Mouse (Mus musculus): ENCODE data around the gene Ercc2. TPM values are rescaled to one million over a fixed set of nuclear protein-coding genes. Genes with fewer than 3 reads are reported as not detected.

The Ercc2 gene
- 11.8 and 12.2 TPM in 2 replicates for polyA plus RNA-seq (2015; fragmentation: Nextera tagmentation; extraction: Ambion mirVana)

GRCm38 (mm10) chr7:19381377-19382165, at the start of gene Ercc2:
Gene Ercc2 (plus strand): TSS chr7:19382010.
- Histone ChIP-seq H3K36me3 (peaks cover 57% of the 10 kb centered on the region), H3K27ac (replicated peaks) (peak within 1 kb of the TSS; percentile 30), H3K4me3 (peak within 1 kb of the TSS; percentile 79), H3K4me1 (peaks cover 21% of the 10 kb centered on the region), H3K4me2 (peak within 1 kb of the TSS; percentile 86), H3K27me3 (replicated peaks) (no peaks in the 10 kb centered on the region), H3K9ac (peak within 1 kb of the TSS; percentile 92), H3K9me3 (no peaks in the 10 kb centered on the region)
- WGBS, result 6% methylated on average over 48 of the region's 48 CpGs
- ATAC-seq (ENCODE audit: extremely low read depth, insufficient number of reproducible peaks, low FRiP score, low TSS enrichment), result peak; percentile 88

GRCm38 (mm10) chr7:19332709-19333352, 49.0 kb upstream of the Ercc2 start:
- H3K4me2 ChIP-seq, result peak overlapping the region; percentile 77
- H3K9me3 ChIP-seq, result no peaks in the 10 kb centered on the region
- WGBS, result under 1% methylated on average over 51 of the region's 52 CpGs
- H3K36me3 ChIP-seq, result no peaks in the 10 kb centered on the region
- peak overlapping the region; percentile 69 for H3K4me3 ChIP-seq
- H3K9ac ChIP-seq, result peak overlapping the region; percentile 91
- peak; percentile 69 for ATAC-seq (ENCODE audit: extremely low read depth, insufficient number of reproducible peaks, low FRiP score, low TSS enrichment)
- H3K4me1 ChIP-seq, result peaks cover 61% of the 10 kb centered on the region
- H3K27me3 ChIP-seq (replicated peaks), result no peaks in the 10 kb centered on the region
- H3K27ac ChIP-seq (replicated peaks), result peak overlapping the region; percentile 85

GRCm38 (mm10) chr7:19335583-19335982, 46.2 kb upstream of the Ercc2 start:
- no peak for ATAC-seq (ENCODE audit: extremely low read depth, insufficient number of reproducible peaks, low FRiP score, low TSS enrichment)
- Histone ChIP-seq H3K4me2 (no peak overlapping the region; the same call in 1 of the 2 replicates), H3K36me3 (no peaks in the 10 kb centered on the region), H3K9ac (0 out of 2 replicates have a peak overlapping the region, but pooled peaks have one; percentile 5), H3K27ac (replicated peaks) (peak overlapping the region; percentile 20; the same call in 1 of the 2 replicates), H3K4me3 (no peak overlapping the region), H3K9me3 (no peaks in the 10 kb centered on the region), H3K4me1 (peaks cover 62% of the 10 kb centered on the region), H3K27me3 (replicated peaks) (no peaks in the 10 kb centered on the region)
- 49% methylated on average over 3 of the region's 3 CpGs for WGBS

GRCm38 (mm10) chr7:19337122-19337521, 44.7 kb upstream of the Ercc2 start:
- H3K9ac ChIP-seq, result peak overlapping the region; percentile 5
- peak overlapping the region; percentile 10; the same call in 1 of the 2 replicates for H3K27ac ChIP-seq (replicated peaks)
- H3K4me3 ChIP-seq, result no peak overlapping the region
- peaks cover 68% of the 10 kb centered on the region for H3K4me1 ChIP-seq
- no peak for ATAC-seq (ENCODE audit: extremely low read depth, insufficient number of reproducible peaks, low FRiP score, low TSS enrichment)
- H3K4me2 ChIP-seq, result no peak overlapping the region
- no peaks in the 10 kb centered on the region for H3K36me3 ChIP-seq
- peaks cover 5% of the 10 kb centered on the region; the same call in 1 of the 2 replicates for H3K27me3 ChIP-seq (replicated peaks)
- H3K9me3 ChIP-seq, result no peaks in the 10 kb centered on the region
- WGBS, result 53% methylated on average over 10 of the region's 10 CpGs

- Histone ChIP-seq H3K9ac (no peak overlapping the region), H3K27me3 (replicated peaks) (peaks cover 5% of the 10 kb centered on the region; the same call in 1 of the 2 replicates), H3K36me3 (no peaks in the 10 kb centered on the region), H3K27ac (replicated peaks) (peak overlapping the region; percentile 40), H3K4me3 (no peak overlapping the region), H3K4me2 (no peak overlapping the region), H3K9me3 (no peaks in the 10 kb centered on the region), H3K4me1 (peaks cover 72% of the 10 kb centered on the region)
- 44% methylated on average over 2 of the region's 2 CpGs for WGBS
- no peak for ATAC-seq (ENCODE audit: extremely low read depth, insufficient number of reproducible peaks, low FRiP score, low TSS enrichment)
Observed at GRCm38 (mm10) chr7:19338060-19338459, 43.8 kb upstream of the Ercc2 start.

GRCm38 (mm10) chr7:19338596-19338995, 43.2 kb upstream of the Ercc2 start:
- H3K27me3 ChIP-seq (replicated peaks), result peaks cover 5% of the 10 kb centered on the region; the same call in 1 of the 2 replicates
- H3K27ac ChIP-seq (replicated peaks), result peak overlapping the region; percentile 40
- H3K36me3 ChIP-seq, result no peaks in the 10 kb centered on the region
- H3K4me3 ChIP-seq, result no peak overlapping the region
- no peak overlapping the region for H3K4me2 ChIP-seq
- 55% methylated on average over 7 of the region's 7 CpGs for WGBS
- H3K9me3 ChIP-seq, result no peaks in the 10 kb centered on the region
- H3K9ac ChIP-seq, result 0 out of 2 replicates have a peak overlapping the region, but pooled peaks have one; percentile 28
- no peak for ATAC-seq (ENCODE audit: extremely low read depth, insufficient number of reproducible peaks, low FRiP score, low TSS enrichment)
- H3K4me1 ChIP-seq, result peaks cover 76% of the 10 kb centered on the region

GRCm38 (mm10) chr7:19341250-19341649, 40.6 kb upstream of the Ercc2 start:
- Histone ChIP-seq H3K4me3 (peak overlapping the region; percentile 58), H3K4me1 (peaks cover 76% of the 10 kb centered on the region), H3K36me3 (no peaks in the 10 kb centered on the region), H3K27ac (replicated peaks) (peak overlapping the region; percentile 98), H3K9me3 (no peaks in the 10 kb centered on the region), H3K9ac (peak overlapping the region; percentile 79), H3K27me3 (replicated peaks) (peaks cover 5% of the 10 kb centered on the region; the same call in 1 of the 2 replicates), H3K4me2 (peak overlapping the region; percentile 86)
- 15% methylated on average over 10 of the region's 10 CpGs for WGBS
- no peak for ATAC-seq (ENCODE audit: extremely low read depth, insufficient number of reproducible peaks, low FRiP score, low TSS enrichment)

GRCm38 (mm10) chr7:19341761-19342409, 39.9 kb upstream of the Ercc2 start:
- peak overlapping the region; percentile 79 for H3K9ac ChIP-seq
- H3K27ac ChIP-seq (replicated peaks), result peak overlapping the region; percentile 98
- peak overlapping the region; percentile 86 for H3K4me2 ChIP-seq
- H3K9me3 ChIP-seq, result no peaks in the 10 kb centered on the region
- ATAC-seq (ENCODE audit: extremely low read depth, insufficient number of reproducible peaks, low FRiP score, low TSS enrichment), result peak; percentile 31
- peak overlapping the region; percentile 58 for H3K4me3 ChIP-seq
- WGBS, result under 1% methylated on average over 41 of the region's 41 CpGs
- peaks cover 5% of the 10 kb centered on the region; the same call in 1 of the 2 replicates for H3K27me3 ChIP-seq (replicated peaks)
- peaks cover 74% of the 10 kb centered on the region for H3K4me1 ChIP-seq
- peaks cover 3% of the 10 kb centered on the region; the same call in 1 of the 2 replicates for H3K36me3 ChIP-seq

GRCm38 (mm10) chr7:19342481-19343027, 39.3 kb upstream of the Ercc2 start:
- peak overlapping the region; percentile 98 for H3K27ac ChIP-seq (replicated peaks)
- H3K9ac ChIP-seq, result peak overlapping the region; percentile 79
- H3K4me1 ChIP-seq, result peaks cover 67% of the 10 kb centered on the region
- H3K36me3 ChIP-seq, result peaks cover 8% of the 10 kb centered on the region
- H3K4me3 ChIP-seq, result peak overlapping the region; percentile 58
- under 1% methylated on average over 27 of the region's 27 CpGs for WGBS
- no peak for ATAC-seq (ENCODE audit: extremely low read depth, insufficient number of reproducible peaks, low FRiP score, low TSS enrichment)
- H3K27me3 ChIP-seq (replicated peaks), result peaks cover 5% of the 10 kb centered on the region; the same call in 1 of the 2 replicates
- H3K4me2 ChIP-seq, result peak overlapping the region; percentile 86
- H3K9me3 ChIP-seq, result no peaks in the 10 kb centered on the region

GRCm38 (mm10) chr7:19343210-19343808, 38.5 kb upstream of the Ercc2 start:
- peak overlapping the region; percentile 58; the same call in 1 of the 2 replicates for H3K4me3 ChIP-seq
- peaks cover 59% of the 10 kb centered on the region for H3K4me1 ChIP-seq

More at GRCm38 (mm10) chr7:19343210-19343808, 38.5 kb upstream of the Ercc2 start:
- ATAC-seq (ENCODE audit: extremely low read depth, insufficient number of reproducible peaks, low FRiP score, low TSS enrichment), result no peak
- H3K9me3 ChIP-seq, result no peaks in the 10 kb centered on the region
- H3K9ac ChIP-seq, result peak overlapping the region; percentile 34; the same call in 1 of the 2 replicates
- WGBS, result 1% methylated on average over 11 of the region's 11 CpGs
- peaks cover 5% of the 10 kb centered on the region; the same call in 1 of the 2 replicates for H3K27me3 ChIP-seq (replicated peaks)
- H3K27ac ChIP-seq (replicated peaks), result no peak overlapping the region
- peaks cover 16% of the 10 kb centered on the region for H3K36me3 ChIP-seq
- peak overlapping the region; percentile 86 for H3K4me2 ChIP-seq
